Mouse (Mus musculus): ENCODE results near the gene Trim21.

Gene Trim21

GRCm38 (mm10) chr7:102564999-102565997 lies at the start of gene Trim21:
Gene Trim21, minus strand, starts transcription at chr7:102565486.
- peak; percentile 34 for DNase-seq (ENCODE audit: low spot score in 2 of 2)

GRCm38 (mm10) chr7:102597378-102598031 lies 32.2 kb upstream of the Trim21 start, which contains the start of gene Olfr552:
Gene Olfr552, plus strand, starts transcription at chr7:102597770.
- DNase-seq (ENCODE audit: low spot score in 2 of 2), result no peak

GRCm38 (mm10) chr7:102591786-102592185 lies 26.5 kb upstream of the Trim21 start, which contains the start of gene Olfr551:
Gene Olfr551, minus strand, starts transcription at chr7:102591886.
- DNase-seq (ENCODE audit: low spot score in 2 of 2), result no peak

- DNase-seq (ENCODE audit: low spot score in 2 of 2), result no peak
These were observed 10.7 kb upstream of the Trim21 start for GRCm38 (mm10) chr7:102575998-102576397.

GRCm38 (mm10) chr7:102573174-102573830 lies 8.0 kb upstream of the Trim21 start:
- DNase-seq (ENCODE audit: low spot score in 2 of 2), result no peak

GRCm38 (mm10) chr7:102571142-102571541 lies 5.9 kb upstream of the Trim21 start, which contains the start of gene Olfr550:
Gene Olfr550, plus strand, starts transcription at chr7:102571442.
- DNase-seq (ENCODE audit: low spot score in 2 of 2), result no peak

- DNase-seq (ENCODE audit: low spot score in 2 of 2), result no peak
These were observed 933 bp upstream of the Trim21 start for GRCm38 (mm10) chr7:102566219-102566618.

GRCm38 (mm10) chr7:102553279-102553678 lies 12.0 kb downstream of the Trim21 start:
- no peak for DNase-seq (ENCODE audit: low spot score in 2 of 2)

GRCm38 (mm10) chr7:102549570-102549969 lies 15.7 kb downstream of the Trim21 start, which contains the start of gene Olfr549:
Gene Olfr549, plus strand, starts transcription at chr7:102549870.
- DNase-seq (ENCODE audit: low spot score in 2 of 2), result no peak

GRCm38 (mm10) chr7:102541251-102541650 lies 24.0 kb downstream of the Trim21 start:
- no peak for DNase-seq (ENCODE audit: low spot score in 2 of 2)

GRCm38 (mm10) chr7:102540596-102540995 lies 24.7 kb downstream of the Trim21 start, which contains the start of gene Olfr548-ps1:
Gene Olfr548-ps1, plus strand, starts transcription at chr7:102540896.
- no peak for DNase-seq (ENCODE audit: low spot score in 2 of 2)

- DNase-seq (ENCODE audit: low spot score in 2 of 2), result no peak
These were observed 30.8 kb downstream of the Trim21 start, which contains the start of gene Olfr547 for GRCm38 (mm10) chr7:102534449-102534848. Gene Olfr547, plus strand, starts transcription at chr7:102534749.

- no peak for DNase-seq (ENCODE audit: low spot score in 2 of 2)
These were observed 36.2 kb downstream of the Trim21 start for GRCm38 (mm10) chr7:102529052-102529451.

GRCm38 (mm10) chr7:102517051-102517335 lies 48.3 kb downstream of the Trim21 start:
- no peak for DNase-seq (ENCODE audit: low spot score in 2 of 2)

- no peak for DNase-seq (ENCODE audit: low spot score in 2 of 2)
These were observed 48.8 kb downstream of the Trim21 start for GRCm38 (mm10) chr7:102516261-102517050.

- DNase-seq (ENCODE audit: low spot score in 2 of 2), result no peak
These were observed 51.1 kb downstream of the Trim21 start for GRCm38 (mm10) chr7:102514144-102514543.

GRCm38 (mm10) chr7:102512814-102513435 lies 52.4 kb downstream of the Trim21 start:
- peak; percentile 49 to 83 for DNase-seq (ENCODE audit: low spot score in 2 of 2)

- DNase-seq (ENCODE audit: low spot score in 2 of 2), result no peak
These were observed 53.4 kb downstream of the Trim21 start for GRCm38 (mm10) chr7:102511927-102512326.

- DNase-seq (ENCODE audit: low spot score in 2 of 2), result no peak
These were observed 55.6 kb downstream of the Trim21 start for GRCm38 (mm10) chr7:102509726-102510125.

- DNase-seq (ENCODE audit: low spot score in 2 of 2), result no peak
These were observed 56.6 kb downstream of the Trim21 start for GRCm38 (mm10) chr7:102508666-102509065.

GRCm38 (mm10) chr7:102508066-102508465 lies 57.2 kb downstream of the Trim21 start:
- no peak for DNase-seq (ENCODE audit: low spot score in 2 of 2)

Measured in frontal cortex, postnatal 14 days (tissue).